Mouse (Mus musculus) MEL-GATA-1-ER (cell line): ENCODE data around the gene Xpo6.

ENCODE experiments used
- DNase-seq: peaks from one replicate; pipeline ENCODE4 v3.0.0-alpha.2; 2012; ENCODE audit warnings: low read depth; ENCODE audit errors: extremely low read depth

Gene Xpo6

GRCm38 (mm10) chr7:126134634-126135321 is 65.5 kb downstream of the Xpo6 start:
- no peak for DNase-seq

GRCm38 (mm10) chr7:126127673-126128072 is 72.6 kb downstream of the Xpo6 start:
- no peak for DNase-seq

GRCm38 (mm10) chr7:126126502-126126901 is 73.8 kb downstream of the Xpo6 start:
- DNase-seq, result no peak

GRCm38 (mm10) chr7:126121533-126121932 is 78.8 kb downstream of the Xpo6 start:
- no peak for DNase-seq

GRCm38 (mm10) chr7:126119819-126120218 is 80.5 kb downstream of the Xpo6 start:
- DNase-seq, result no peak

GRCm38 (mm10) chr7:126113263-126113662 is 87.0 kb downstream of the Xpo6 start:
- DNase-seq, result no peak

- DNase-seq, result no peak
Measured at GRCm38 (mm10) chr7:126111230-126111629, 89.1 kb downstream of the Xpo6 start.

GRCm38 (mm10) chr7:126109898-126110297 is 90.4 kb downstream of the Xpo6 start:
- DNase-seq, result no peak

- no peak for DNase-seq
Measured at GRCm38 (mm10) chr7:126100440-126100839, 99.9 kb downstream of the Xpo6 start.

- DNase-seq, result no peak
Measured at GRCm38 (mm10) chr7:126099835-126100234, 100.5 kb downstream of the Xpo6 start.

GRCm38 (mm10) chr7:126099163-126099775 is 101.0 kb downstream of the Xpo6 start:
- DNase-seq, result no peak

- DNase-seq, result no peak
Measured at GRCm38 (mm10) chr7:126097219-126097915, 102.9 kb downstream of the Xpo6 start.

GRCm38 (mm10) chr7:126096596-126096995 is 103.7 kb downstream of the Xpo6 start:
- DNase-seq, result no peak

GRCm38 (mm10) chr7:126094738-126095137 is 105.6 kb downstream of the Xpo6 start:
- DNase-seq, result no peak

- DNase-seq, result no peak
Measured at GRCm38 (mm10) chr7:126093162-126093561, 107.1 kb downstream of the Xpo6 start.

- peak; percentile 46 for DNase-seq
Measured at GRCm38 (mm10) chr7:126089782-126090181, 110.5 kb downstream of the Xpo6 start.

- no peak for DNase-seq
Measured at GRCm38 (mm10) chr7:126088155-126088554, 112.1 kb downstream of the Xpo6 start.

GRCm38 (mm10) chr7:126087602-126088001 is 112.7 kb downstream of the Xpo6 start:
- no peak for DNase-seq

- DNase-seq, result no peak
Measured at GRCm38 (mm10) chr7:126086321-126086741, 114.0 kb downstream of the Xpo6 start.

GRCm38 (mm10) chr7:126085154-126085553 is 115.1 kb downstream of the Xpo6 start:
- DNase-seq, result no peak

GRCm38 (mm10) chr7:126083980-126084348 is 116.3 kb downstream of the Xpo6 start:
- no peak for DNase-seq

- DNase-seq, result no peak
Measured at GRCm38 (mm10) chr7:126083341-126083979, 116.8 kb downstream of the Xpo6 start.
